Mouse (Mus musculus) small intestine, adult 10 weeks (tissue): ENCODE measurements around the gene Psmc6. TPM values are rescaled to one million over a fixed set of nuclear protein-coding genes. Genes with fewer than 3 reads are reported as not detected.

ENCODE experiments used
- polyA plus RNA-seq: library from polyadenylated mRNA; stranded (reverse); fragments of 350-450 nt; fragmentation: Illumina TruSeq; extraction: RNeasy Lipid Tissue Mini Kit (QIAGEN cat#74804); gene quantifications from one replicate; pipeline ENCODE4 v1.2.3, GENCODE M21; 2014; ENCODE audit warnings: low replicate concordance

Psmc6 gene
- 581 TPM for polyA plus RNA-seq

GRCm38 (mm10) chr14:45329589-45330181 is at the start of gene Psmc6:
Gene Psmc6, plus strand, starts transcription at chr14:45329788.

GRCm38 (mm10) chr14:45318426-45319236 is 11.0 kb upstream of the Psmc6 start, which contains the start of gene Ero1l:
Gene Ero1l, minus strand, starts transcription at chr14:45318771.

GRCm38 (mm10) chr14:45350931-45351859 is 21.6 kb downstream of the Psmc6 start, which contains the start of gene Styx:
Gene Styx, plus strand, starts transcription at chr14:45351093.

Other genes starting within 250 kb of the Psmc6 start
- gene Gpr137c, start 110.1 kb upstream of the Psmc6 start, polyA plus RNA-seq: 0.82 TPM
- 15.2 TPM for gene Txndc16, start 109.5 kb upstream of the Psmc6 start, polyA plus RNA-seq
- gene Ero1l, start 11.0 kb upstream of the Psmc6 start, polyA plus RNA-seq: 130 TPM
- 56.2 TPM for gene Styx, start 21.3 kb downstream of the Psmc6 start, polyA plus RNA-seq
- 127 TPM for gene Gnpnat1, start 75.1 kb downstream of the Psmc6 start, polyA plus RNA-seq
- 43.7 TPM for gene Fermt2, start 200.3 kb downstream of the Psmc6 start, polyA plus RNA-seq